ENCODE assay signal across 9 mouse cellular contexts in genomic region chr13:113587200-113587936, GRCm38 (mm10). TPM values are rescaled to one million over a fixed set of nuclear protein-coding genes. Genes with fewer than 3 reads are reported as not detected.
A peak's percentile ranks its signal among the peaks of the same experiment; 100 is the strongest.
DNase-seq lines count a peak whose midpoint lies in the region; ATAC-seq lines count a peak whose summit lies in the region.
"Had no signal": no experiment of that assay in that cellular context is flagged by ENCODE, and none has a peak within 500 bp of the region (broad histone marks: within the 10 kb centered on the region; RNA-seq: fewer than 3 reads in every experiment).

No protein-coding gene starts in this region.

- H3K27me3 ChIP-seq in hindbrain, embryonic 13.5 days, result no peaks in the 10 kb centered on the region
- H3K27me3 ChIP-seq: liver, embryonic 15.5 days had no signal

- H3K4me1 ChIP-seq in hindbrain, embryonic 13.5 days (replicated peaks), result peaks cover 19% of the 10 kb centered on the region

- H3K36me3 ChIP-seq in hindbrain, embryonic 13.5 days, result peaks cover 12% of the 10 kb centered on the region

- H3K4me2 ChIP-seq in hindbrain, embryonic 13.5 days, result peak overlapping the region; percentile 14
- H3K4me2 ChIP-seq: liver, embryonic 15.5 days had no signal

- peak; percentile 90 for ATAC-seq in hindbrain, embryonic 13.5 days (ENCODE audit: low FRiP score)
- no peak for ATAC-seq in granulocyte monocyte progenitor cell, adult 5-6 weeks (replicated peaks; ENCODE audit: poor library complexity, severe bottlenecking)

- H3K4me3 ChIP-seq in hindbrain, embryonic 13.5 days, result no peak overlapping the region
- H3K4me3 ChIP-seq: liver, embryonic 15.5 days had no signal

- peak overlapping the region; percentile 49; the same call in 1 of the 2 replicates for H3K9ac ChIP-seq in hindbrain, embryonic 13.5 days
- H3K9ac ChIP-seq: liver, embryonic 15.5 days had no signal

- peak; percentile 67 for DNase-seq in Muller cell, postnatal 12 days (ENCODE audit: inconsistent ontology term)
- DNase-seq in embryo, embryonic 10 days (ENCODE audit: low spot score), result peak; percentile 81
- DNase-seq in mesoderm, embryonic 11.5 days (ENCODE audit: low read depth, low spot score), result peak; percentile 76
- peak; percentile 50 for DNase-seq in telencephalon, adult 2 months (ENCODE audit: low read depth, low spot score)
- no peak for DNase-seq in spleen, postnatal 4 days (ENCODE audit: low spot score in 2 of 2)
- no peak for DNase-seq in adrenal gland, postnatal 36 days

- H3K9me3 ChIP-seq in hindbrain, embryonic 13.5 days, result no peaks in the 10 kb centered on the region
- H3K9me3 ChIP-seq: liver, embryonic 15.5 days had no signal

- 7% methylated on average over 15 of the region's 15 CpGs for WGBS in hindbrain, embryonic 13.5 days

- H3K27ac ChIP-seq in hindbrain, embryonic 13.5 days, result peak overlapping the region; percentile 46
- H3K27ac ChIP-seq: liver, embryonic 15.5 days had no signal

RNA-seq across cellular contexts. Expression of gene Snx18, which starts 31.0 kb away (rescaled TPM):
- polyA plus RNA-seq in hindbrain, embryonic 13.5 days (2015; fragmentation: Nextera tagmentation; extraction: Ambion mirVana), result 10.8 and 11.2 TPM in 2 replicates
- 25.5 and 39.0 TPM in 2 replicates for total RNA-seq in granulocyte monocyte progenitor cell, adult 5-6 weeks (2014; fragmentation: Nextera tagmentation)
- 46.2 and 47.1 TPM in 2 replicates for total RNA-seq in granulocyte monocyte progenitor cell, adult 5-6 weeks (2017)
- 10 to 100 TPM; 22.1 to 25.7 TPM for total RNA-seq in adrenal gland, postnatal 36 days (2021)

Comparison
In these comparisons a context has a peak if more than half of its experiments do, and no peak if none do; other contexts are left out.
1. DNase-seq: peak in Muller cell, postnatal 12 days (single experiment), embryo, embryonic 10 days (single experiment), mesoderm, embryonic 11.5 days (single experiment) and telencephalon, adult 2 months (single experiment); none in spleen, postnatal 4 days (0 of 2) and adrenal gland, postnatal 36 days (0 of 2).